Mouse (Mus musculus) Patski (cell line): ENCODE measurements around the gene Rpl4. TPM values are rescaled to one million over a fixed set of nuclear protein-coding genes. Genes with fewer than 3 reads are reported as not detected.
A peak's percentile ranks its signal among the peaks of the same experiment; 100 is the strongest.
"Not testable (repeated sequence)": the region's sequence is repeated elsewhere in the genome, so short reads cannot be mapped to it uniquely, and the experiment has no call there.

Source experiments
- ATAC-seq: fragments of 100-300 bp; one replicate; pipeline ENCODE4 v1.8.0; 2021
- CTCF ChIA-PET: fragments of 350-600 bp; sonication (Branson Sonifier 250); formaldehyde crosslinking; loops from one replicate; lab custom pipeline; 2022; ENCODE audit warnings: inconsistent platforms; lab: Charles Lee
- POLR2A ChIA-PET: fragments of 350-600 bp; sonication (Branson Sonifier 250); formaldehyde crosslinking; loops from one replicate; lab custom pipeline; 2022; ENCODE audit warnings: antibody characterized with exemption, inconsistent platforms; lab: Charles Lee
- DNase-seq: peaks from one replicate; pipeline ENCODE4 v3.0.0-alpha.2; 2011; ENCODE audit warnings: low read depth, low spot score
- H3K27me3 ChIP-seq: fragments of 371-371 bp; one replicate; pipeline ENCODE4 v1.5.1; 2021
- CTCF ChIP-seq: fragments of 100-300 bp; IDR thresholded peaks from one replicate; pipeline ENCODE4 v1.5.1; 2021
- in situ Hi-C: fragments of 300-500 bp; cut with MboI; formaldehyde crosslinking; loops from 3 replicates; pipeline ENCODE4 v1.11.1; 2018; ENCODE audit warnings: low pct_unique_long_range_greater_than_20kb, mixed read lengths
- polyA plus RNA-seq: library from polyadenylated mRNA; unstranded; gene quantifications from one replicate; pipeline ENCODE4 v1.2.3, GENCODE M21; 2021

Rpl4 gene
- polyA plus RNA-seq, 1 experiment from 2014 or later, result 1,287 TPM

DNA sequence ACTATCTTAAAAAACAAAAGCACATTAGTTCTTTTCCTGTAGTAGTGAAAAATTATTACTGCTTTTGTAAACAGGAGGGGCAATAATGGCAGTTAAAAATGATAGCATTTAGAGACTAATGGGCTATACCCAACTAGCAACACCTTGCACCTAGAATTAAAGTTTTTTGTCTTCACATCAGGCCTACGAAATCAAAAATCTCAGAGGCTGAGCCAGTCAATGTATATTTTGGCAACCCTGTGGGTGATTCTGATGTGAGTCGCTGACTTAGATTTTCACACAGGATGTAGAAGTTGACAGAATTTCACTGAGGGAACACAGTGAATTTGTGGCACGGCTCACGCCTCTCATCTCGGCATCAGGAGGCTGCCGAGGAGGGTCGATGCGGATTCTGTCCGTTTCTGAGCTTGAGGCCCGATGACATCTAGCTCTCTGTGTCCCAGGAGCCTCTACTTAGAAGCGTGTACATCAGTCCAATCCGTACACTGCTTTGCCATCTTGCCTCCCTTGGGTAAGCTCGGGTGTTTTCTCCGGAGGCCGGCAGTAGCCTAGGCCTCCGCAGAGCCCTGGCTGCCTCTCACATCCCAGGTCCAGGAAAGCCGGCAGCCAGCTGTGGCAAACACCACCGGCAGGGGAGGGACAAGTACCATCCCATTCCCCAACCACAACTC is 895 bp upstream of the Rpl4 start:
- TF ChIP-seq CTCF, result no peak
- CTCF ChIA-PET, result interaction anchor here (0.8 kb wide), 1 partner anchor 9 kb away, joined by 3 read pairs; no protein-coding TSS in a partner anchor
- DNase-seq (no peak), ATAC-seq (no peak)
- in situ Hi-C loops, result no loop called here
- H3K27me3 ChIP-seq, result no peaks in the 10 kb centered on the region
- POLR2A ChIA-PET, result interaction anchor here (1.2 kb wide), 1 partner anchor 10 kb away, joined by 3 read pairs; no protein-coding TSS in a partner anchor

DNA sequence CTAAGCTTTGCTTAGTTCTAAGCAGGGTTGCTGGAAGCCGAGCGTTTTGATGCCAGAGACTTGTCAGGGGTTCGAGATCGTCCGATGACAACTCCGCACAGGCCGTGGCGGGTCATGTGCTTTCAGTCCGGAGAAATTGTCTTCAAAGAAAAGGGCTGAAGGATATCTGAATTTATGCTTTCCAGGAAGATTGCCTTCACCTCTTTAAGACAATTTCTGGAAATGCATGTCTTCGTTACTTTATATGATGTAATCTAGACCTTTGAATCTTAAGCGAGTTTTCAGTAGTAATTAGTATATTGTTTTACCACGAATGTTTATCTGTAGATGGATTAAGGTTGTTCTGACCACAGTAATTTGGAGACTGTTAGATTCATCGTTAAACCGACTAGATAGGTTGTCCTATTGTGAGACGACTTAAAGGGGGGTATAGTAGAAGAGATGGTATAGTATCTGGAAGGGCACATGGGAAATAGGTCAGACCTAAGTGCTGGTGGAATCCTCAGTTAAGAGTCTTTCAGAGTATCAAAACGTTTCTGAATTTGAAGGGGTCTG is 568 bp downstream of the Rpl4 start:
- CTCF ChIA-PET, result no interaction called here
- in situ Hi-C loops, result no loop called here
- POLR2A ChIA-PET, result interaction anchor here (0.9 kb wide), 1 partner anchor 82 kb away, joined by 3 read pairs; no protein-coding TSS in a partner anchor

GRCm38 (mm10) chr9:64174341-64174740 is 1.2 kb downstream of the Rpl4 start:
- POLR2A ChIA-PET, result no interaction called here
- ATAC-seq, result no peak
- no peak for TF ChIP-seq CTCF
- H3K27me3 ChIP-seq, result no peaks in the 10 kb centered on the region
- in situ Hi-C loops, result no loop called here
- DNase-seq, result no peak
- CTCF ChIA-PET, result no interaction called here

More for the DNA sequence above, 568 bp downstream of the Rpl4 start:
- no peak for DNase-seq
- H3K27me3 ChIP-seq, result no peaks in the 10 kb centered on the region
- no peak for ATAC-seq
- peak; percentile 10 for TF ChIP-seq CTCF

DNA sequence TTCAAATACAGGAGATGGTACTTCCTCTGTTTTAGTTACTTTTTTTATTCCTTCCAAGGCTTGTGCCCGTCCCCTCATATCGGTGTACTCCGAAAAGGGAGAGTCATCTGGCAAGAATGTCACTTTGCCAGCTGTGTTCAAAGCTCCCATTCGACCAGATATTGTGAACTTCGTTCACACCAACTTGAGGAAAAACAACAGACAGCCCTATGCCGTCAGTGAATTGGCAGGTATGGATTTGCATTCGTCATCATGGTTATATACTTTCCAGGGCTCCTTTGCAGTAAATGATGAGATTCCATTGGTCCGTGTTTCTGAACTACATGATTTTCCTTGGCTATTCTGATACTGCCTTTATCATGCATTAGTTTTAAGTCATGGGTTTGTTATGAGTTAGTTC is 1.6 kb downstream of the Rpl4 start:
- ChIA-PET CTCF (no interaction called here), POLR2A (no interaction called here)
- in situ Hi-C loops, result no loop called here
- DNase-seq (no peak), ATAC-seq (no peak)
- TF ChIP-seq CTCF, result no peak
- no peaks in the 10 kb centered on the region for H3K27me3 ChIP-seq

DNA sequence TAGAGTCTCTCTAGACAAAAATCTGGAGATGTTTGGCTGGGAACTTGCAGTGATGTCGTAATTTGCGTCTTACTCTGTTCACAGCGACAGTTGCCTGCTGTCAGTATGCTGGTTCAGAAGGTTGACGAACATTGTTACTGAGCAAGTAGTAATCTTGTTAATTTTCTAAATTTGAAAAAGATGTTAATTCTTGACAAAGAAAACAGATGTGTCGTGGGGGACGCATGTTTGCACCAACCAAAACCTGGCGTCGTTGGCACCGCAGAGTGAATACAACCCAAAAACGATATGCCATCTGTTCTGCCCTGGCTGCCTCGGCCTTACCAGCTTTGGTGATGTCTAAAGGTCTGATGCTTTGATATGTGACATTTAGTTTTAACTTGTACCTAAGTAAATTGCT is 2.2 kb downstream of the Rpl4 start:
- ATAC-seq (no peak), DNase-seq (no peak)
- POLR2A ChIA-PET, result no interaction called here
- H3K27me3 ChIP-seq, result no peaks in the 10 kb centered on the region
- TF ChIP-seq CTCF, result no peak
- CTCF ChIA-PET, result no interaction called here
- in situ Hi-C loops, result no loop called here

DNA sequence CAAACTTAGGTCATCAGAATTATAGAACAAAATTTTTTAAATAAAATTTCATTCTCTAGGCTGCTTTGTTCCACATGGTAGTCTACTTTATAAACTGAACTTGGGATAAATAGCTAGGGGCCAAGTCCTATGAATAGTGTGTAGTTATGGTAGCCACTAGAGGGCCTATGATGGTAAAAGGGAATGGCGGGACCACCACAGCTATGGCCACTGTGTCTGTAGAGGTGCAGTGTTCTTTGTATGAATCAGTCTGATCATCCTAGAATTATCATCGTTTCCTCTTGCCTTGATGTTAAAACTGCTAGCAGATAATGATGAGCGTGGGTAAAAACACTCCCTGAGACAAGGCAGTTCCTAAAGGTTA is 5.4 kb downstream of the Rpl4 start:
- no peaks in the 10 kb centered on the region for H3K27me3 ChIP-seq
- in situ Hi-C loops, result no loop called here
- POLR2A ChIA-PET, result interaction anchor here (0.7 to 1.1 kb wide), 3 partner anchors 74 to 95 kb away, joined by 3 to 9 read pairs (median 5); no protein-coding TSS in a partner anchor
- CTCF ChIA-PET, result interaction anchor here (0.7 to 3.7 kb wide), 12 partner anchors 8 to 102 kb away, joined by 3 to 22 read pairs (median 4); partner anchors contain the start of gene Map2k1
- ATAC-seq, result no peak
- TF ChIP-seq CTCF, result peak; percentile 58
- no peak for DNase-seq

- POLR2A ChIA-PET, result interaction anchor here (0.7 to 1.1 kb wide), 2 partner anchors 75 to 95 kb away, joined by 3 to 5 read pairs; no protein-coding TSS in a partner anchor
- H3K27me3 ChIP-seq, result no peaks in the 10 kb centered on the region
- ATAC-seq (peak; percentile 81), DNase-seq (peak; percentile 61)
- peak; percentile 84 for TF ChIP-seq CTCF
- CTCF ChIA-PET, result interaction anchor here (0.7 to 3.7 kb wide), 12 partner anchors 8 to 101 kb away, joined by 3 to 22 read pairs (median 4); partner anchors contain the start of gene Map2k1
- in situ Hi-C loops, result no loop called here
These were observed 5.9 kb downstream of the Rpl4 start, which contains the start of gene Snapc5 for GRCm38 (mm10) chr9:64178974-64179646. Gene Snapc5 (plus strand): TSS chr9:64179274.

GRCm38 (mm10) chr9:64183295-64183694 is 10.1 kb downstream of the Rpl4 start:
- DNase-seq, POLR2A ChIA-PET, ATAC-seq, H3K27me3 ChIP-seq: not testable (repeated sequence)
- CTCF ChIA-PET, result interaction anchor here (1.2 kb wide), 1 partner anchor 89 kb away, joined by 3 read pairs; no protein-coding TSS in a partner anchor
- in situ Hi-C loops, result loop anchor here (5.0 kb wide), 1 partner anchor 69 kb away; the partner anchor contains the start of gene Map2k1

DNA sequence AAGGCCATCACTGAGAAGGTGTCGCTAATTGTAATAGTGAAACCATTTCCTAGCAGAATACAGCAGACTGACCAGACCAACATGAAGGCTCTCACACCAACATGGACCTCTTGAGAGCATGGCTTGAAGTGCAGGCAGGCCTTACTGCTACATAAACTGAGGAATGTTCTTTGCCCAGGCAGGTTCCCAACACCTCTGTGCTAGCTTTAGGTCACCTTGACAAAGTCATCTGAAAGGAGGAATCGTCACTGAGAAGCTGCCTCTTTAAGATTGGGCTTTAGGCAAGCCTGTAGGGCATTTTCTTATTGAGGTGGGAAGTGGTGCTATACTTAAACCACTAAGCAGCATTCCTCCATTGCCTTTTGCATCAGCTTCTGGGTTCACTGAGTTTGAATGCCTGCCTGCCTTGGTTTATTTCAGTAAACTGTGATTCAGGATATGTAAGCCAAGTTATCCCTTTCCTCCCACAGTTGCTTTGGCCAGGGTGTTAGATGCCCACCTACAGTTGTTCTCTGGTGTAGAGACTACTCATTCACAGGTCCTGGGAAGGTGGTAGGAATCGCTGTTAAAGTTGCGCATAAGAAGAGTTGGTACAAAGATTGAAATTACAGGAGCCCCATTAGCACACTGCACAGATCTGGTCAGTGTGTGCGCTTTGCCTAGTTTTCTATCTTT is 11.1 kb downstream of the Rpl4 start:
- no peaks in the 10 kb centered on the region for H3K27me3 ChIP-seq
- TF ChIP-seq CTCF, result no peak
- in situ Hi-C loops, result loop anchor here (5.0 kb wide), 1 partner anchor 68 kb away; the partner anchor contains the start of gene Map2k1
- DNase-seq (no peak), ATAC-seq (no peak)
- ChIA-PET CTCF (interaction anchor here (1.2 kb wide), 1 partner anchor 88 kb away, joined by 3 read pairs; no protein-coding TSS in a partner anchor), POLR2A (interaction anchor here (0.6 kb wide), 1 partner anchor 824 kb away, joined by 4 read pairs; no protein-coding TSS in a partner anchor)

- ChIA-PET CTCF (no interaction called here), POLR2A (no interaction called here)
- in situ Hi-C loops, result no loop called here
- no peaks in the 10 kb centered on the region for H3K27me3 ChIP-seq
- TF ChIP-seq CTCF, result no peak
- DNase-seq (no peak), ATAC-seq (no peak)
These were observed 20.7 kb downstream of the Rpl4 start for GRCm38 (mm10) chr9:64193879-64194278.
